Mouse (Mus musculus): ENCODE measurements at regions not wholly inside any gene's neighbourhood (a gene's known extent, or its start where the extent isn't known, plus 50 kb on each side); places are given as distances from the start of the nearest gene placed in this dataset.
A peak's percentile ranks its signal among the peaks of the same experiment; 100 is the strongest.

- Histone ChIP-seq H3K4me1 (ENCODE audit: control insufficient read depth, insufficient read depth, low read length) (peaks cover 14% of the 10 kb centered on the region), H3K4me2 (replicated peaks; ENCODE audit: low read depth, low read length, severe bottlenecking) (no peak overlapping the region), H3K36me3 (ENCODE audit: control insufficient read depth, insufficient read depth, low read length) (no peaks in the 10 kb centered on the region), H3K27me3 (ENCODE audit: control insufficient read depth, insufficient read depth, low read length) (no peaks in the 10 kb centered on the region), H3K9me3 (ENCODE audit: control insufficient read depth, low read length) (no peaks in the 10 kb centered on the region), H3K4me3 (replicated peaks; ENCODE audit: low read length) (no peak overlapping the region), H3K9ac (ENCODE audit: low read depth, low read length, severe bottlenecking) (no peak overlapping the region), H3K27ac (replicated peaks; ENCODE audit: low read depth, low read length) (no peak overlapping the region)
- ATAC-seq (ENCODE audit: low FRiP score, low read depth), result no peak
- WGBS, result 63% methylated on average over 2 of the region's 2 CpGs
- no peak for DNase-seq (ENCODE audit: low spot score)
- no peak for TF ChIP-seq POLR2A (IDR thresholded peaks at IDR 0.05; ENCODE audit: borderline replicate concordance, extremely low read depth, insufficient read depth, insufficient read length)
Observed at GRCm38 (mm10) chr15:61184597-61184963, 261.8 kb upstream of the A1bg start.

GRCm38 (mm10) chr15:61183751-61184596 lies 261.2 kb upstream of the A1bg start:
- TF ChIP-seq POLR2A (IDR thresholded peaks at IDR 0.05; ENCODE audit: borderline replicate concordance, extremely low read depth, insufficient read depth, insufficient read length), result no peak
- H3K9me3 ChIP-seq (ENCODE audit: control insufficient read depth, low read length), result no peaks in the 10 kb centered on the region
- H3K27ac ChIP-seq (replicated peaks; ENCODE audit: low read depth, low read length), result peak overlapping the region; percentile 27
- H3K36me3 ChIP-seq (ENCODE audit: control insufficient read depth, insufficient read depth, low read length), result no peaks in the 10 kb centered on the region
- no peak overlapping the region for H3K9ac ChIP-seq (ENCODE audit: low read depth, low read length, severe bottlenecking)
- DNase-seq (ENCODE audit: low spot score) (no peak), ATAC-seq (ENCODE audit: low FRiP score, low read depth) (no peak)
- H3K4me2 ChIP-seq (replicated peaks; ENCODE audit: low read depth, low read length, severe bottlenecking), result no peak overlapping the region
- H3K4me1 ChIP-seq (ENCODE audit: control insufficient read depth, insufficient read depth, low read length), result peaks cover 9% of the 10 kb centered on the region; the same call in 1 of the 2 replicates
- H3K4me3 ChIP-seq (replicated peaks; ENCODE audit: low read length), result no peak overlapping the region
- 44% methylated on average over 11 of the region's 11 CpGs for WGBS
- H3K27me3 ChIP-seq (ENCODE audit: control insufficient read depth, insufficient read depth, low read length), result no peaks in the 10 kb centered on the region

GRCm38 (mm10) chr15:61183291-61183690 lies 260.5 kb upstream of the A1bg start:
- 41% methylated on average over 5 of the region's 5 CpGs for WGBS
- H3K9ac ChIP-seq (ENCODE audit: low read depth, low read length, severe bottlenecking), result no peak overlapping the region
- no peaks in the 10 kb centered on the region for H3K36me3 ChIP-seq (ENCODE audit: control insufficient read depth, insufficient read depth, low read length)
- DNase-seq (ENCODE audit: low spot score) (no peak), ATAC-seq (ENCODE audit: low FRiP score, low read depth) (no peak)
- H3K4me3 ChIP-seq (replicated peaks; ENCODE audit: low read length), result no peak overlapping the region
- no peaks in the 10 kb centered on the region for H3K9me3 ChIP-seq (ENCODE audit: control insufficient read depth, low read length)
- H3K4me1 ChIP-seq (ENCODE audit: control insufficient read depth, insufficient read depth, low read length), result peaks cover 9% of the 10 kb centered on the region; the same call in 1 of the 2 replicates
- peak overlapping the region; percentile 27; the same call in 1 of the 2 replicates for H3K27ac ChIP-seq (replicated peaks; ENCODE audit: low read depth, low read length)
- H3K27me3 ChIP-seq (ENCODE audit: control insufficient read depth, insufficient read depth, low read length), result no peaks in the 10 kb centered on the region
- no peak for TF ChIP-seq POLR2A (IDR thresholded peaks at IDR 0.05; ENCODE audit: borderline replicate concordance, extremely low read depth, insufficient read depth, insufficient read length)
- H3K4me2 ChIP-seq (replicated peaks; ENCODE audit: low read depth, low read length, severe bottlenecking), result no peak overlapping the region

GRCm38 (mm10) chr15:61168842-61169416 lies 246.1 kb upstream of the A1bg start:
- Histone ChIP-seq H3K36me3 (ENCODE audit: control insufficient read depth, insufficient read depth, low read length) (no peaks in the 10 kb centered on the region), H3K27ac (replicated peaks; ENCODE audit: low read depth, low read length) (no peak overlapping the region), H3K4me3 (replicated peaks; ENCODE audit: low read length) (no peak overlapping the region), H3K4me2 (replicated peaks; ENCODE audit: low read depth, low read length, severe bottlenecking) (no peak overlapping the region), H3K9ac (ENCODE audit: low read depth, low read length, severe bottlenecking) (no peak overlapping the region), H3K27me3 (ENCODE audit: control insufficient read depth, insufficient read depth, low read length) (no peaks in the 10 kb centered on the region), H3K9me3 (ENCODE audit: control insufficient read depth, low read length) (no peaks in the 10 kb centered on the region), H3K4me1 (ENCODE audit: control insufficient read depth, insufficient read depth, low read length) (no peaks in the 10 kb centered on the region)
- no peak for DNase-seq (ENCODE audit: low spot score)
- WGBS, result 94% methylated on average over 1 of the region's 1 CpGs
- TF ChIP-seq POLR2A (IDR thresholded peaks at IDR 0.05; ENCODE audit: borderline replicate concordance, extremely low read depth, insufficient read depth, insufficient read length), result no peak
- ATAC-seq (ENCODE audit: low FRiP score, low read depth), result no peak

GRCm38 (mm10) chr15:61165050-61165449 lies 242.2 kb upstream of the A1bg start:
- no peak for ATAC-seq (ENCODE audit: low FRiP score, low read depth)
- H3K27me3 ChIP-seq (ENCODE audit: control insufficient read depth, insufficient read depth, low read length), result no peaks in the 10 kb centered on the region
- no peak overlapping the region for H3K27ac ChIP-seq (replicated peaks; ENCODE audit: low read depth, low read length)
- no peak for TF ChIP-seq POLR2A (IDR thresholded peaks at IDR 0.05; ENCODE audit: borderline replicate concordance, extremely low read depth, insufficient read depth, insufficient read length)
- no peaks in the 10 kb centered on the region for H3K4me1 ChIP-seq (ENCODE audit: control insufficient read depth, insufficient read depth, low read length)
- H3K9ac ChIP-seq (ENCODE audit: low read depth, low read length, severe bottlenecking), result no peak overlapping the region
- H3K4me2 ChIP-seq (replicated peaks; ENCODE audit: low read depth, low read length, severe bottlenecking), result no peak overlapping the region
- no peak overlapping the region for H3K4me3 ChIP-seq (replicated peaks; ENCODE audit: low read length)
- H3K9me3 ChIP-seq (ENCODE audit: control insufficient read depth, low read length), result no peaks in the 10 kb centered on the region
- WGBS, result 37% methylated on average over 5 of the region's 5 CpGs
- H3K36me3 ChIP-seq (ENCODE audit: control insufficient read depth, insufficient read depth, low read length), result no peaks in the 10 kb centered on the region
- peak; percentile 22 for DNase-seq (ENCODE audit: low spot score)
